ENCODE assay signal across 18 mouse cellular contexts in genomic region chr11:97333044-97333443, GRCm38 (mm10). TPM values are rescaled to one million over a fixed set of nuclear protein-coding genes. Genes with fewer than 3 reads are reported as not detected.
A peak's percentile ranks its signal among the peaks of the same experiment; 100 is the strongest.
DNase-seq lines count a peak whose midpoint lies in the region; ATAC-seq and TF ChIP-seq lines count a peak whose summit lies in the region.
"Had no signal": no experiment of that assay in that cellular context is flagged by ENCODE, and none has a peak within 500 bp of the region (broad histone marks: within the 10 kb centered on the region; RNA-seq: fewer than 3 reads in every experiment).

No protein-coding gene starts in this region.

- DNase-seq in heart, adult 11 months = peak; percentile 89
- DNase-seq in heart, adult 8-10 months (ENCODE audit: low spot score) = no peak
- peak; percentile 33 for DNase-seq in lung, postnatal 36 days
- no peak for DNase-seq in lung, adult 2 months
- no peak for DNase-seq in kidney, postnatal 0 days (ENCODE audit: low spot score)
- DNase-seq in stomach, postnatal 0 days (ENCODE audit: low spot score) = peak; percentile 39
- no peak for DNase-seq in cerebellum, postnatal 36 days
- no peak for DNase-seq in cerebellum, adult 11-12 months
- DNase-seq: adrenal gland, postnatal 10 days; cerebellum, adult 2 months; heart, postnatal 4 days; lung, postnatal 10 days; thymus, postnatal 25 days had no signal

- peaks cover 14% of the 10 kb centered on the region; the same call in 1 of the 2 replicates for H3K36me3 ChIP-seq in kidney, postnatal 0 days (ENCODE audit: insufficient read depth, low read length)
- H3K36me3 ChIP-seq in stomach, postnatal 0 days (ENCODE audit: control insufficient read depth, insufficient read depth, low read length) = peaks cover 5% of the 10 kb centered on the region; the same call in 1 of the 2 replicates

- H3K27ac ChIP-seq in kidney, postnatal 0 days = no peak overlapping the region
- H3K27ac ChIP-seq in stomach, postnatal 0 days (replicated peaks) = no peak overlapping the region
- H3K27ac ChIP-seq: forebrain, embryonic 15.5 days; limb, embryonic 15.5 days; neural tube, embryonic 15.5 days had no signal

- no peaks in the 10 kb centered on the region for H3K27me3 ChIP-seq in kidney, postnatal 0 days (ENCODE audit: insufficient read depth, low read length)
- H3K27me3 ChIP-seq in stomach, postnatal 0 days (ENCODE audit: control insufficient read depth, insufficient read depth, low read length) = no peaks in the 10 kb centered on the region
- H3K27me3 ChIP-seq: forebrain, embryonic 15.5 days; limb, embryonic 15.5 days; neural tube, embryonic 15.5 days had no signal

- H3K4me2 ChIP-seq in kidney, postnatal 0 days (ENCODE audit: low read length) = no peak overlapping the region
- no peak overlapping the region for H3K4me2 ChIP-seq in stomach, postnatal 0 days (replicated peaks; ENCODE audit: low read depth)
- H3K4me2 ChIP-seq: forebrain, embryonic 15.5 days; heart, embryonic 12.5 days; limb, embryonic 15.5 days; neural tube, embryonic 15.5 days had no signal

- no peak overlapping the region for H3K4me3 ChIP-seq in lung, adult 2 months (replicated peaks; ENCODE audit: extremely low read depth, low read depth, low read length)
- H3K4me3 ChIP-seq in kidney, postnatal 0 days (replicated peaks; ENCODE audit: low read depth, low read length) = no peak overlapping the region
- no peak overlapping the region for H3K4me3 ChIP-seq in stomach, postnatal 0 days (ENCODE audit: low read depth, low read length)
- H3K4me3 ChIP-seq: forebrain, embryonic 15.5 days; heart, embryonic 12.5 days; limb, embryonic 15.5 days; midbrain, embryonic 10.5 days; neural tube, embryonic 15.5 days had no signal

- TF ChIP-seq CTCF in lung, adult 2 months (IDR thresholded peaks at IDR 0.05; ENCODE audit: insufficient read depth, low read length) = no peak
- TF ChIP-seq CTCF in kidney, postnatal 0 days (IDR thresholded peaks at IDR 0.05; ENCODE audit: low read depth) = no peak
- no peak for TF ChIP-seq CTCF in stomach, postnatal 0 days (IDR thresholded peaks at IDR 0.05; ENCODE audit: low read depth)

- TF ChIP-seq POLR2A in lung, adult 2 months (IDR thresholded peaks at IDR 0.05; ENCODE audit: borderline replicate concordance, extremely low read depth, low read depth, low read length) = no peak

- ATAC-seq in kidney, postnatal 0 days (replicated peaks; ENCODE audit: low FRiP score, low read depth) = peak; percentile 51; the same call in 1 of the 2 replicates
- ATAC-seq in stomach, postnatal 0 days (ENCODE audit: low FRiP score, low TSS enrichment) = no peak
- ATAC-seq: forebrain, embryonic 15.5 days had no signal

- H3K9ac ChIP-seq in kidney, postnatal 0 days (ENCODE audit: low read depth, low read length) = no peak overlapping the region
- H3K9ac ChIP-seq in stomach, postnatal 0 days (ENCODE audit: low read length) = no peak overlapping the region
- H3K9ac ChIP-seq: forebrain, embryonic 15.5 days; heart, embryonic 12.5 days; limb, embryonic 15.5 days; neural tube, embryonic 15.5 days had no signal

- TF ChIP-seq EP300 in stomach, postnatal 0 days (optimal IDR thresholded peaks at IDR 0.05) = no peak

- no peaks in the 10 kb centered on the region for H3K9me3 ChIP-seq in kidney, postnatal 0 days (replicated peaks; ENCODE audit: low read length)
- H3K9me3 ChIP-seq in stomach, postnatal 0 days (ENCODE audit: control insufficient read depth, low read length) = no peaks in the 10 kb centered on the region
- H3K9me3 ChIP-seq: forebrain, embryonic 15.5 days; heart, embryonic 12.5 days; limb, embryonic 15.5 days; midbrain, embryonic 10.5 days; neural tube, embryonic 15.5 days had no signal

- H3K4me1 ChIP-seq in lung, adult 2 months (ENCODE audit: control insufficient read depth, insufficient read depth, low read length) = no peaks in the 10 kb centered on the region
- H3K4me1 ChIP-seq in kidney, postnatal 0 days (replicated peaks; ENCODE audit: insufficient read depth, low read length) = no peaks in the 10 kb centered on the region
- H3K4me1 ChIP-seq in stomach, postnatal 0 days (replicated peaks; ENCODE audit: control insufficient read depth, insufficient read depth) = no peaks in the 10 kb centered on the region
- H3K4me1 ChIP-seq: forebrain, embryonic 15.5 days had no signal

- WGBS in lung, adult 2 months = 44% methylated on average over 9 of the region's 9 CpGs
- 41% methylated on average over 9 of the region's 9 CpGs for whole genome bisulfite sequencing in kidney, postnatal 0 days
- 49% methylated on average over 9 of the region's 9 CpGs for WGBS in stomach, postnatal 0 days

RNA-seq across cellular contexts. Expression of gene Mrpl45, which starts 17.5 kb away (rescaled TPM):
- 10 to 100 TPM; 49.9 to 64.7 (median 56.9) TPM for total RNA-seq in heart, adult 8-10 months (2022)
- polyA plus RNA-seq in lung, adult 2 months (2012; rRNA removed) = 5.1 and 8.3 TPM in 2 replicates
- 54.3 and 56.9 TPM in 2 replicates for polyA plus RNA-seq in kidney, postnatal 0 days (2015; fragmentation: Nextera tagmentation; extraction: Ambion mirVana)
- polyA plus RNA-seq in stomach, postnatal 0 days (2015; fragmentation: Nextera tagmentation; extraction: Ambion mirVana) = 28.2 and 28.8 TPM in 2 replicates

RNA-seq across cellular contexts. Expression of gene Gpr179, which starts 18.8 kb away (rescaled TPM):
- total RNA-seq in heart, adult 8-10 months (2022) = under 1 TPM in 3 of 4 experiments, not detected in 1; 0.06 to 0.12 (median 0.06) TPM
- polyA plus RNA-seq in lung, adult 2 months (2012; rRNA removed) = 0.23 and 0.24 TPM in 2 replicates
- 0.05 and 0.06 TPM in 2 replicates for polyA plus RNA-seq in kidney, postnatal 0 days (2015; fragmentation: Nextera tagmentation; extraction: Ambion mirVana)
- polyA plus RNA-seq in stomach, postnatal 0 days (2015; fragmentation: Nextera tagmentation; extraction: Ambion mirVana) = 0.17 and 0.23 TPM in 2 replicates

RNA-seq across cellular contexts. Expression of gene Socs7, which starts 29.3 kb away (rescaled TPM):
- 10 to 100 TPM; 19.2 to 23.4 (median 20.0) TPM for total RNA-seq in heart, adult 8-10 months (2022)
- 9.8 and 11.3 TPM in 2 replicates for polyA plus RNA-seq in lung, adult 2 months (2012; rRNA removed)
- 2.4 and 2.6 TPM in 2 replicates for polyA plus RNA-seq in kidney, postnatal 0 days (2015; fragmentation: Nextera tagmentation; extraction: Ambion mirVana)
- polyA plus RNA-seq in stomach, postnatal 0 days (2015; fragmentation: Nextera tagmentation; extraction: Ambion mirVana) = 1.3 and 1.7 TPM in 2 replicates

RNA-seq across cellular contexts. Expression of gene Npepps, which starts 52.6 kb away (rescaled TPM):
- total RNA-seq in heart, adult 8-10 months (2022) = 10 to 100 TPM; 78.1 to 82.3 (median 79.1) TPM
- 22.3 and 23.1 TPM in 2 replicates for polyA plus RNA-seq in lung, adult 2 months (2012; rRNA removed)
- 46.5 TPM in 2 replicates for polyA plus RNA-seq in kidney, postnatal 0 days (2015; fragmentation: Nextera tagmentation; extraction: Ambion mirVana)
- polyA plus RNA-seq in stomach, postnatal 0 days (2015; fragmentation: Nextera tagmentation; extraction: Ambion mirVana) = 43.4 and 52.8 TPM in 2 replicates

Comparison
In these comparisons a context has a peak if more than half of its experiments do, and no peak if none do; other contexts are left out.
1. DNase-seq: peak in heart, adult 11 months (single experiment), lung, postnatal 36 days (single experiment) and stomach, postnatal 0 days (single experiment); none in heart, adult 8-10 months (single experiment), lung, adult 2 months (single experiment), kidney, postnatal 0 days (single experiment), cerebellum, postnatal 36 days (0 of 2) and cerebellum, adult 11-12 months (single experiment).